Mouse (Mus musculus): ENCODE results near the gene Ipmk. TPM values are rescaled to one million over a fixed set of nuclear protein-coding genes. Genes with fewer than 3 reads are reported as not detected.
"Not testable (repeated sequence)": the region's sequence is repeated elsewhere in the genome, so short reads cannot be mapped to it uniquely, and the experiment has no call there.

Ipmk gene
- polyA plus RNA-seq, 1 experiment from 2014 or later = 23.2 TPM

DNA sequence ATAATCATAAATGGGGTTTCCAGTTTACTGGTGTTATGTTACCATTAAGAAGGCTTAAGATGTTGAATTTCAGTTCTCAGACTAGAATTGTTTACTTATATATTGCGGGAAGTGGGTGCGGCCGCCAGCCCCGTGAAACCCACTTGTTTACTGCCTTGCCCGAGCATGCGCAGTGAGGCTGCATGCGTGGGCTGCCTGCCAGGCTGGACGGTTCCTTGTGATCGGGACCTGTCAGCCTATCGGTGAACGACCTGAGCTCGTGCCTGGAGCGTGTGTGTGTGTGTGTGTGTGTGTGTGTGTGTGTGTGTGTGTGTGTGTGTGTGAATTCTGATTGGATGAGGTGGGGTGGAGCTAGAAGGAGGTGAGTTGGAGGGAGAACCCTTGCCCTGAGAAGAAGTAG is 114.8 kb downstream of the Ipmk start:
- H3K27ac ChIP-seq; H3K4me1 ChIP-seq; H3K9ac ChIP-seq; ATAC-seq (ENCODE audit: low FRiP score, low read depth); H3K9me3 ChIP-seq; H3K36me3 ChIP-seq; H3K4me3 ChIP-seq; H3K27me3 ChIP-seq (replicated peaks); H3K4me2 ChIP-seq (replicated peaks): not testable (repeated sequence)
- 91% methylated on average over 13 of the region's 13 CpGs for WGBS

DNA sequence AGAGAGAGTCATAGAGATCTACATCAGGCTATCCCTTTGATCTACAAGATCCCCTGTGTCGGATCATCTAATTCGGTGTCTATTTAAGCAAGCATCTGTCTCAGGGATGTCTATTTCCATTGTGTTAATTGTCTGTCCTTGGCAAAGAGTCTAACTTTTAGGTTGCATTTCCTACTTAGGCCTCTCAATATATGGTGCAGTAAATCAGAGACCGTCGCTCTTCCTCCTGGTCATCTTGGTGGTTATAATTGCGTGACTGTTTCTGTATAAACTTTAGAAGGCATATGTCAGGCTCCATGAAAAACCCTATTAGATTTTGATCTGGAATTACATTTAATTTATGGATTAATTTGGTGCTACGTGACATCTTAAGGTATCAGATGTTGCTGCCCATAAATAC is 116.9 kb downstream of the Ipmk start:
- H3K9ac ChIP-seq = no peak overlapping the region
- no peak overlapping the region for H3K4me3 ChIP-seq
- no peak overlapping the region for H3K4me2 ChIP-seq (replicated peaks)
- H3K9me3 ChIP-seq = no peaks in the 10 kb centered on the region
- no peaks in the 10 kb centered on the region for H3K4me1 ChIP-seq
- 91% methylated on average over 6 of the region's 6 CpGs for WGBS
- no peak overlapping the region for H3K27ac ChIP-seq
- no peaks in the 10 kb centered on the region for H3K27me3 ChIP-seq (replicated peaks)
- no peaks in the 10 kb centered on the region for H3K36me3 ChIP-seq
- no peak for ATAC-seq (ENCODE audit: low FRiP score, low read depth)

DNA sequence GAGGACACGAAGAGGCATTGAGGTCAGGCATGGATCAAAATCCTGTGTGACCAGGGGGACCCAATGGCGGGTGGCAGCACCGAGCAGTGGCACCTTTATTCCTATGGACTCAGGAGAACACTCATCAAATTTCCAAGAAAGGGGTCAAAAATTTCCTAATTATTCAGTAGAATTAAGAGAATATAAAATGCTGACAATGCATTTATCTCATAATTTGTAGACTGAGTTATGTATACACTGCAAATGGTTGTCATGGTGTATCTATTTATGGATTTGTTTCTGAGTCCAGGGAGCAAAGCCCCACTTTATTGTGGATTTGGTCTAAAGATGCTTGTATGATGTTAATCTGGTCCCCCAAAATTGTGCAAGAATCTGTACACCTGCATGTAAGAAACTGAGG is 120.8 kb downstream of the Ipmk start:
- no peaks in the 10 kb centered on the region for H3K36me3 ChIP-seq
- no peak overlapping the region for H3K9ac ChIP-seq
- H3K4me2 ChIP-seq (replicated peaks) = no peak overlapping the region
- H3K4me1 ChIP-seq = no peaks in the 10 kb centered on the region
- no peak overlapping the region for H3K4me3 ChIP-seq
- no peak for ATAC-seq (ENCODE audit: low FRiP score, low read depth)
- H3K9me3 ChIP-seq = no peaks in the 10 kb centered on the region
- 96% methylated on average over 3 of the region's 3 CpGs for WGBS
- no peak overlapping the region for H3K27ac ChIP-seq
- no peaks in the 10 kb centered on the region for H3K27me3 ChIP-seq (replicated peaks)

DNA sequence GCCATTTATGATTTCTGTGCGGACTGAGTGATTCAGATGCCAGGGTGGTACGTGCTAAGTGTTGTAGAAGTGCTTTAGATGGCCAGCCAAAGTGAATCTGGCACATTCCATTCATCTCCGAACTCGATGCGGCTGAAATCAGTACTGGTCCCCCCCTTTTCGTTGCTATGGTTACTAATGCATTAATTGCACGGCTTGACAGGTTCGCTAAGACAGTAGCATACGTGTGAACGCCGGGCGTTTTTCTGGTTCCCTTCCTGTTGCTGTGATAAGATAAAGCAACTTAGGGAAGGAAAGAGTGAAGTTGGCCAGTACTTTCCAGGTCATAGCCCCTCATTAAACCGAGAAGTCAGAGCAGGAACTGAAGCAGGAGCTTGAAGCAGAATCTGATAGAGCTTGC is 122.2 kb downstream of the Ipmk start:
- 77% methylated on average over 13 of the region's 13 CpGs for WGBS
- Histone ChIP-seq H3K4me1 (no peaks in the 10 kb centered on the region), H3K4me3 (no peak overlapping the region), H3K36me3 (no peaks in the 10 kb centered on the region), H3K27ac (no peak overlapping the region), H3K9me3 (no peaks in the 10 kb centered on the region), H3K4me2 (replicated peaks) (no peak overlapping the region), H3K27me3 (replicated peaks) (no peaks in the 10 kb centered on the region), H3K9ac (no peak overlapping the region)
- no peak for ATAC-seq (ENCODE audit: low FRiP score, low read depth)

DNA sequence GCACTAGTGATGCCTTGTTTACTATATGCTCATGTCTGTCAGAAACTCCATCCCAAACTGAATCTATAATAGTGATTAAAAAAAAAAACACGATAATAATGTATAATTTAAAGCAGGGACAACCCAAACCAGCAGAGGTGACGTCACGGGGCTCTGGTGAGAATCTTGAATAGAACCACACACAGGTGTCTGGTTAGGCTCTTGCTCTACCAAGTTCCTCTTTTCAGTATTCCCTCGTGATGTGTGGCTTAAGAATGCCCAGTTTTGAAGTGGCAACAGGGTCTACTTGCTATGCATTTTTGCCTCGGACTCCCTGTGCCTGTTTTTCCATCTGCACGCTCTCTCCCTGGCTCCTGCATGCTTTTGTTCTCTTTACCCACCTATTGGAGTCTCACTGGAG is 124.5 kb downstream of the Ipmk start:
- H3K4me3 ChIP-seq = no peak overlapping the region
- no peak overlapping the region for H3K4me2 ChIP-seq (replicated peaks)
- H3K9ac ChIP-seq = no peak overlapping the region
- no peak overlapping the region for H3K27ac ChIP-seq
- no peaks in the 10 kb centered on the region for H3K4me1 ChIP-seq
- H3K9me3 ChIP-seq = no peaks in the 10 kb centered on the region
- no peaks in the 10 kb centered on the region for H3K27me3 ChIP-seq (replicated peaks)
- no peak for ATAC-seq (ENCODE audit: low FRiP score, low read depth)
- H3K36me3 ChIP-seq = no peaks in the 10 kb centered on the region
- WGBS = 87% methylated on average over 6 of the region's 6 CpGs

DNA sequence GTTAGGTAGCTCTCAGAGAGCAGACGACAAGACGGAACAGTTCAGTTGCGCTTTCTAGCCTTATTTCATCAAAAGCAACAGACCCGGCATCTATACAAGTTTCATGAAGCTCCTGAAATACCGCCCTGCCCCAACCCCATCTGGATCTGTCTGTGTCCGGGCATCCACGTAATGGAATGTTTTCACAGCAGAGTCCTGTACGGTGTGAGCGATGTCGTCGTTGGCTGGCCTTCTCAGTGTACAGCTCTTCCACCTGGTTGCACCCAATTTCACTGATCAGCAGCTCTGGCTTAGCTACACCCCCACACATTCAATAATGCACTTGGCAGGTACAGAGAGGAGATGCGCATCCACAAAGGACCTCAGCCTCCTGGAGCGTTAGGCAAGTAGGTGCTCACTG is 126.0 kb downstream of the Ipmk start:
- no peaks in the 10 kb centered on the region for H3K27me3 ChIP-seq (replicated peaks)
- no peaks in the 10 kb centered on the region for H3K9me3 ChIP-seq
- H3K4me3 ChIP-seq = no peak overlapping the region
- no peak for ATAC-seq (ENCODE audit: low FRiP score, low read depth)
- H3K9ac ChIP-seq = no peak overlapping the region
- H3K4me1 ChIP-seq = no peaks in the 10 kb centered on the region; the same call in 1 of the 2 replicates
- H3K36me3 ChIP-seq = no peaks in the 10 kb centered on the region
- WGBS = 83% methylated on average over 13 of the region's 13 CpGs
- no peak overlapping the region for H3K4me2 ChIP-seq (replicated peaks)
- no peak overlapping the region for H3K27ac ChIP-seq

DNA sequence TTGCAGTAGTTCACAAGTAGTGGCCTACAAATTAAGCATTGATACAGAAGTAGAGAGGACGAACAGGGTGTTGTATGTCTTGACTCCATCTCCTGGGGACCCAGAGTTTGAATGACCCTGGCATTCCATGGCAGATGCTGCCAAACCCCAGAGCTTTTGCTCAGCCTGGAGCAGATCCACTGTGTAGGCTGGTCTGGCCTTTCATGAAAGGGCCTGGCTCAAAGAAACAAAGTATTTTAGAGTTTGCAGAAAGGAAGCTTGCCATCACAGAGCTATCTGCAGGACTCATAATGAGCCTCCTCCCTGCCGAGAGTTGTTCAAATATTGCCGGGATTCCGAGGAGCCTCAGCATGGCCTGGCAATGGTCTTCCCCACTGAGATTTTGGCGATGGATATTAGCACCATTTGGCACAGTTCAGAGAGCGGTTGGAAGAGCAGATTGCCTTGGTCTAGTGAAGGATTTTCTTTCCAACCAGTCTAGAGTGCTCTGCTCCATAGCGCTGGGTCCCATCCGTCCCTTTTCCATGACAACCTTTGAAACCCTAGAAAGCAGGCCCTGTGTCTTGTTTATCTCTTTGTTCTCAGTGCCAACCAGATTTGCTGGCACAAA is 129.0 kb downstream of the Ipmk start:
- Histone ChIP-seq H3K9me3 (no peaks in the 10 kb centered on the region), H3K4me1 (no peaks in the 10 kb centered on the region; the same call in 1 of the 2 replicates), H3K27me3 (replicated peaks) (no peaks in the 10 kb centered on the region), H3K4me2 (replicated peaks) (no peak overlapping the region), H3K9ac (no peak overlapping the region), H3K4me3 (no peak overlapping the region), H3K36me3 (no peaks in the 10 kb centered on the region), H3K27ac (no peak overlapping the region)
- no peak for ATAC-seq (ENCODE audit: low FRiP score, low read depth)
- 73% methylated on average over 8 of the region's 8 CpGs for WGBS

DNA sequence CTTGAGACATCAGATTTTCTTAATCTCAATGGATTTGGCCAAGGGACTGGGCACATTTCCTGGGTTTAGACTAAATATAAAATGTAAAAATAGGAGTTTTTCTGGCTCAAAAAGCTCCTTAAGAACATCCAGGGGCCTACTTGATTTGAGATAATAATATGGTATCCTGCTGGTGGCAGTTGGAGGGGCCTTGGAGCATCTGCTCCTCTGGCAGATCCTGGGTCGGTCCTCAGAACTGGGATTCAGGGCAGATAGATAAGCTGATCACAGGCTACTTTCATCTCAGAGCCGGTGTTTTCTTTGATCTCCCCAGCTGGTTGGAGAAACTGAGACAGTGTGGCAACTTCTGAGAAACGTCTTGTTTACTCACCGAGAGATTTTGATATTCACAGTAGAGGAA is 129.6 kb downstream of the Ipmk start:
- Histone ChIP-seq H3K4me1 (no peaks in the 10 kb centered on the region; the same call in 1 of the 2 replicates), H3K27me3 (replicated peaks) (no peaks in the 10 kb centered on the region), H3K4me2 (replicated peaks) (no peak overlapping the region)

DNA sequence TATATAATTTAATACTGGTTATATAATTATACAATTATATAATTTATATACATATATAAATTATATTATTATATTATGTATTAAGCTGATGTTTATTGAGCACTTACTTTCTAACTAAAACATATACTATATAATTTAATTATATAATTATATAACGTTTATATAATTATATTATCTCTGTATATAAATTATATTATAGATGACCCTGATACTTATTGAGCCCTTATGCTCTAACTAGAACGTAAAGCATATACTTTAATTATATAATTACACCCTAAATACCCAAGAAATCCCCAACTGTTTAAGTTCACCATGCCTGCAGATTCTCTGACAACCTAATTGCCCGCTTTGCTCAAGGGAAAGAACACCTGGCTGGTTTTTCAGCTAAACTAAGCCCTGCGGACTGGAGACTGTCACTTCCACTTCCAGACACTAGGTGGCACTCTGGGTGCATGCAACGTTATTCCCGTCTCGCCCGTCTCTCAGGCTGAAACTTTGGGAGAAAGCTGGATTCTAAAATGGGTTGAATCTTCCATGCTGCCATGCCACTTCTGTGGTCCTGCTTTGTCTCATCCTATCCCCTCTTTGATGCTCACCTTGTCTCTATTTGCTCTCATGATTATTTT is 132.2 kb downstream of the Ipmk start:
- Histone ChIP-seq H3K4me3 (no peak overlapping the region), H3K4me2 (replicated peaks) (no peak overlapping the region), H3K9ac (no peak overlapping the region), H3K27ac (no peak overlapping the region), H3K4me1 (no peaks in the 10 kb centered on the region; the same call in 1 of the 2 replicates), H3K36me3 (no peaks in the 10 kb centered on the region), H3K27me3 (replicated peaks) (no peaks in the 10 kb centered on the region), H3K9me3 (no peaks in the 10 kb centered on the region)
- 12% methylated on average over 8 of the region's 8 CpGs for WGBS
- ATAC-seq (ENCODE audit: low FRiP score, low read depth) = peak; percentile 52

More for the DNA sequence above, 129.6 kb downstream of the Ipmk start:
- no peak overlapping the region for H3K27ac ChIP-seq
- ATAC-seq (ENCODE audit: low FRiP score, low read depth) = no peak
- H3K9ac ChIP-seq = no peak overlapping the region
- no peaks in the 10 kb centered on the region for H3K9me3 ChIP-seq
- 83% methylated on average over 4 of the region's 4 CpGs for WGBS
- H3K4me3 ChIP-seq = no peak overlapping the region
- no peaks in the 10 kb centered on the region for H3K36me3 ChIP-seq

Other genes with a start within 250 kb of the Ipmk start
- 7.2 and 7.7 TPM in 2 replicates for gene Bicc1, start 188.1 kb upstream of the Ipmk start, polyA plus RNA-seq (2016; fragmentation: Nextera tagmentation; extraction: Ambion mirVana)
- gene Tfam, start 109.5 kb upstream of the Ipmk start, polyA plus RNA-seq (2016; fragmentation: Nextera tagmentation; extraction: Ambion mirVana) = 69.5 and 75.8 TPM in 2 replicates
- 158 and 177 TPM in 2 replicates for gene Ube2d1, start 62.5 kb upstream of the Ipmk start, polyA plus RNA-seq (2016; fragmentation: Nextera tagmentation; extraction: Ambion mirVana)
- gene Cisd1, start 2.8 kb upstream of the Ipmk start, polyA plus RNA-seq (2016; fragmentation: Nextera tagmentation; extraction: Ambion mirVana) = 163 and 173 TPM in 2 replicates

All from neural tube, embryonic 12.5 days (tissue).